In the genomic region with DNA sequence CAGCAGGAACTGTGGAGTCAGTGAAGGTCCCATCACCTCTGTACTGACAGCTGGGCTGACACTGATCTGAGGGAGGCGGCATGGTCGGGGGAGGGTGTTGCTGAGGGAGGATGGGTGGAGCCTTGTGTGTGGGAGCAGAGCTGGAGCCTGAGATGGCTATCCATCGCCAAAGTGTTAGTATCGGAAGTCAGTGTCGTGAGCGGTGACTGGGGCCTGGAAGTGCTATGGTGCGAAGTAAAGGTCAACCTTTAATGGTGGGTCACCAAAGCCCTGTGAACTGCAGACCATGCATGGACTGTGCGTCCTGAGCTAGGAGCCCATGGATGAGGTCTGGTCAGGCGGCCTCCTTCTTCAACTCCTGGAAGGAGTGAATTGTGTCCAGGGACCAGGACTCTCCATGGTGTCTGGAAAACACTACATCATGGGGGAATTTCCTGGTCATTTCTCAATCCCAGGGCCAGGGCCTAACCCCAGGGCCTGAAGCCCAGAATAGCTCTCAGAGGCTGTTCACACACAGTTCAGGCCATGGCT, we compare ENCODE assay signal across 8 mouse cellular contexts. TPM values are rescaled to one million over a fixed set of nuclear protein-coding genes. Genes with fewer than 3 reads are reported as not detected.
DNase-seq lines count a peak whose midpoint lies in the region; ATAC-seq and TF ChIP-seq lines count a peak whose summit lies in the region.

No protein-coding gene starts in this region.

- TF ChIP-seq CTCF in hindbrain, postnatal 0 days (IDR thresholded peaks at IDR 0.05; ENCODE audit: low read depth), result no peak
- TF ChIP-seq CTCF in G1E (IDR thresholded peaks at IDR 0.05; ENCODE audit: low read depth, low read length), result no peak
- no peak for TF ChIP-seq CTCF in liver, embryonic 14.5 days (IDR thresholded peaks at IDR 0.05; ENCODE audit: low read depth)

- no peak overlapping the region for H3K4me3 ChIP-seq in hindbrain, embryonic 12.5 days
- no peak overlapping the region for H3K4me3 ChIP-seq in hindbrain, postnatal 0 days (ENCODE audit: low read length)
- H3K4me3 ChIP-seq in G1E (ENCODE audit: low read depth, low read length), result no peak overlapping the region; the same call in 1 of the 2 replicates
- no peak overlapping the region for H3K4me3 ChIP-seq in heart, embryonic 13.5 days
- H3K4me3 ChIP-seq in liver, embryonic 14.5 days (ENCODE audit: insufficient read depth in 1 of 2, low read depth in 2 of 2, low read length in 2 of 2), result no peak overlapping the region

- 49% methylated on average over 9 of the region's 9 CpGs for WGBS in hindbrain, embryonic 12.5 days
- 60% methylated on average over 9 of the region's 9 CpGs for WGBS in hindbrain, postnatal 0 days
- WGBS in heart, embryonic 13.5 days, result 35% methylated on average over 9 of the region's 9 CpGs
- WGBS in liver, embryonic 14.5 days (ENCODE audit: insufficient replicate concordance), result 27% methylated on average over 9 of the region's 9 CpGs

- no peaks in the 10 kb centered on the region for H3K9me3 ChIP-seq in hindbrain, embryonic 12.5 days (replicated peaks)
- no peaks in the 10 kb centered on the region for H3K9me3 ChIP-seq in hindbrain, postnatal 0 days (ENCODE audit: low read length)
- H3K9me3 ChIP-seq in G1E (replicated peaks), result no peaks in the 10 kb centered on the region
- H3K9me3 ChIP-seq in heart, embryonic 13.5 days, result no peaks in the 10 kb centered on the region
- H3K9me3 ChIP-seq in liver, embryonic 14.5 days (ENCODE audit: control insufficient read depth, low read length), result no peaks in the 10 kb centered on the region

- no peak for DNase-seq in hindbrain, postnatal 0 days (ENCODE audit: low spot score)
- DNase-seq in G1E (ENCODE audit: low spot score), result peak; percentile 47
- DNase-seq in liver, embryonic 14.5 days (ENCODE audit: low read depth in 3 of 3, low spot score in 3 of 3), result no peak
- no peak for DNase-seq in right cerebral cortex, adult 2 months (ENCODE audit: low spot score in 2 of 2)
- no peak for DNase-seq in spleen, postnatal 10 days (ENCODE audit: low spot score in 2 of 2)

- peak overlapping the region; percentile 7; the same call in 1 of the 2 replicates for H3K27ac ChIP-seq in hindbrain, embryonic 12.5 days
- H3K27ac ChIP-seq in hindbrain, postnatal 0 days, result no peak overlapping the region
- peak overlapping the region; percentile 25; the same call in 1 of the 2 replicates for H3K27ac ChIP-seq in heart, embryonic 13.5 days (replicated peaks)
- no peak overlapping the region for H3K27ac ChIP-seq in liver, embryonic 14.5 days

- no peak for TF ChIP-seq EP300 in liver, embryonic 14.5 days (IDR thresholded peaks at IDR 0.05; ENCODE audit: low read depth)

- H3K9ac ChIP-seq in hindbrain, embryonic 12.5 days, result no peak overlapping the region
- no peak overlapping the region for H3K9ac ChIP-seq in hindbrain, postnatal 0 days (replicated peaks; ENCODE audit: low read length)
- no peak overlapping the region for H3K9ac ChIP-seq in heart, embryonic 13.5 days
- no peak overlapping the region for H3K9ac ChIP-seq in liver, embryonic 14.5 days (replicated peaks)

- H3K36me3 ChIP-seq in hindbrain, embryonic 12.5 days, result no peaks in the 10 kb centered on the region
- no peaks in the 10 kb centered on the region for H3K36me3 ChIP-seq in hindbrain, postnatal 0 days (ENCODE audit: insufficient read depth, low read length)
- H3K36me3 ChIP-seq in G1E (replicated peaks), result no peaks in the 10 kb centered on the region
- H3K36me3 ChIP-seq in heart, embryonic 13.5 days, result no peaks in the 10 kb centered on the region
- no peaks in the 10 kb centered on the region for H3K36me3 ChIP-seq in liver, embryonic 14.5 days (replicated peaks; ENCODE audit: control insufficient read depth, insufficient read depth, low read depth)

- ATAC-seq in hindbrain, embryonic 12.5 days (ENCODE audit: low FRiP score), result no peak
- ATAC-seq in hindbrain, postnatal 0 days, result no peak
- ATAC-seq in G1E (ENCODE audit: extremely low read depth, insufficient number of reproducible peaks, low FRiP score, poor library complexity, severe bottlenecking), result peak; percentile 55
- no peak for ATAC-seq in heart, embryonic 13.5 days (ENCODE audit: extremely low read depth, insufficient number of reproducible peaks, low FRiP score, low TSS enrichment)
- ATAC-seq in liver, embryonic 14.5 days (ENCODE audit: insufficient read depth), result peak; percentile 31; the same call in 1 of the 2 replicates
- no peak for ATAC-seq in erythroid progenitor cell, adult 5-6 weeks (replicated peaks; ENCODE audit: low FRiP score, poor library complexity, severe bottlenecking)

- peaks cover 51% of the 10 kb centered on the region for H3K4me1 ChIP-seq in hindbrain, embryonic 12.5 days
- H3K4me1 ChIP-seq in hindbrain, postnatal 0 days (ENCODE audit: insufficient read depth, low read length), result no peaks in the 10 kb centered on the region
- peaks cover 60% of the 10 kb centered on the region for H3K4me1 ChIP-seq in G1E (ENCODE audit: insufficient read depth, low read depth, low read length)
- peaks cover 61% of the 10 kb centered on the region for H3K4me1 ChIP-seq in heart, embryonic 13.5 days
- peaks cover 0 to 17% of the 10 kb centered on the region in 2 experiments; a peak in 3 of 4 replicates for H3K4me1 ChIP-seq in liver, embryonic 14.5 days (replicated peaks; ENCODE audit: control insufficient read depth in 2 of 2, insufficient read depth in 2 of 2, low read length in 1 of 2)

- H3K27me3 ChIP-seq in hindbrain, embryonic 12.5 days, result peaks cover 10% of the 10 kb centered on the region; the same call in 1 of the 2 replicates
- H3K27me3 ChIP-seq in hindbrain, postnatal 0 days (ENCODE audit: insufficient read depth, low read length), result no peaks in the 10 kb centered on the region
- peaks cover 50% of the 10 kb centered on the region for H3K27me3 ChIP-seq in G1E (ENCODE audit: insufficient read depth, low read length)
- peaks cover 89% of the 10 kb centered on the region for H3K27me3 ChIP-seq in heart, embryonic 13.5 days (replicated peaks)
- no peaks in the 10 kb centered on the region; the same call in 1 of the 2 replicates for H3K27me3 ChIP-seq in liver, embryonic 14.5 days (ENCODE audit: control insufficient read depth, insufficient read depth, low read length)

- H3K4me2 ChIP-seq in hindbrain, embryonic 12.5 days (replicated peaks), result no peak overlapping the region
- H3K4me2 ChIP-seq in hindbrain, postnatal 0 days (ENCODE audit: low read depth, low read length), result no peak overlapping the region
- H3K4me2 ChIP-seq in heart, embryonic 13.5 days, result no peak overlapping the region
- H3K4me2 ChIP-seq in liver, embryonic 14.5 days (ENCODE audit: low read depth), result no peak overlapping the region

RNA-seq across cellular contexts. Expression of a gene that starts 0.7 kb away (rescaled TPM):
- polyA plus RNA-seq in hindbrain, embryonic 12.5 days (2016; fragmentation: Nextera tagmentation; extraction: Ambion mirVana), result 1.6 and 2.1 TPM in 2 replicates
- total RNA-seq in hindbrain, postnatal 0 days (2014; rRNA removed), result 0.18 and 0.21 TPM in 2 replicates
- 0.05 TPM in 2 replicates for polyA plus RNA-seq in hindbrain, postnatal 0 days (2015; fragmentation: Nextera tagmentation; extraction: Ambion mirVana)
- not detected in 2 replicates for total RNA-seq in G1E (2014; fragmentation: Nextera tagmentation)
- total RNA-seq in G1E (2017), result 3.1 and 3.5 TPM in 2 replicates
- polyA plus RNA-seq in G1E (2012), result 0.05 and 0.07 TPM in 2 replicates
- polyA plus RNA-seq in heart, embryonic 13.5 days (2015; fragmentation: Nextera tagmentation; extraction: Ambion mirVana), result 0.32 and 0.59 TPM in 2 replicates
- polyA plus RNA-seq in liver, embryonic 14.5 days (2012; rRNA removed), result 0.84 and 0.87 TPM in 2 replicates
- polyA plus RNA-seq in liver, embryonic 14.5 days (2014; fragmentation: Nextera tagmentation; extraction: Ambion mirVana), result 0.88 and 1.2 TPM in 2 replicates
- 0.36 and 6.7 TPM in 2 replicates for total RNA-seq in erythroid progenitor cell, adult 5-6 weeks (2015; ENCODE audit: low replicate concordance)
- 1.9 and 2.0 TPM in 2 replicates for total RNA-seq in erythroid progenitor cell, adult 5-6 weeks (2017; ENCODE audit: low replicate concordance)

RNA-seq across cellular contexts. Expression of a gene that starts 14.0 kb away (rescaled TPM):
- 12.1 and 13.6 TPM in 2 replicates for polyA plus RNA-seq in hindbrain, embryonic 12.5 days (2016; fragmentation: Nextera tagmentation; extraction: Ambion mirVana)
- total RNA-seq in hindbrain, postnatal 0 days (2014; rRNA removed), result 4.1 TPM in 1 of 2 replicates, not detected in the other
- polyA plus RNA-seq in hindbrain, postnatal 0 days (2015; fragmentation: Nextera tagmentation; extraction: Ambion mirVana), result 0.62 and 4.7 TPM in 2 replicates
- total RNA-seq in G1E (2014; fragmentation: Nextera tagmentation) (not detected in 2 replicates), G1E (2017) (0.23 TPM in 1 of 2 replicates, not detected in the other)
- not detected in 2 replicates for polyA plus RNA-seq in G1E (2012)
- polyA plus RNA-seq in heart, embryonic 13.5 days (2015; fragmentation: Nextera tagmentation; extraction: Ambion mirVana), result 4.5 and 4.9 TPM in 2 replicates
- 0.44 and 0.47 TPM in 2 replicates for polyA plus RNA-seq in liver, embryonic 14.5 days (2012; rRNA removed)
- not detected in 2 replicates for polyA plus RNA-seq in liver, embryonic 14.5 days (2014; fragmentation: Nextera tagmentation; extraction: Ambion mirVana)
- not detected in 2 replicates for total RNA-seq in erythroid progenitor cell, adult 5-6 weeks (2015; ENCODE audit: low replicate concordance)
- not detected in 2 replicates for total RNA-seq in erythroid progenitor cell, adult 5-6 weeks (2017; ENCODE audit: low replicate concordance)

RNA-seq across cellular contexts. Expression of a gene that starts 18.4 kb away (rescaled TPM):
- polyA plus RNA-seq in hindbrain, embryonic 12.5 days (2016; fragmentation: Nextera tagmentation; extraction: Ambion mirVana), result 185 and 210 TPM in 2 replicates
- total RNA-seq in hindbrain, postnatal 0 days (2014; rRNA removed), result 1,865 and 2,018 TPM in 2 replicates
- polyA plus RNA-seq in hindbrain, postnatal 0 days (2015; fragmentation: Nextera tagmentation; extraction: Ambion mirVana), result 435 and 441 TPM in 2 replicates
- total RNA-seq in G1E (2014; fragmentation: Nextera tagmentation) (157 and 166 TPM in 2 replicates), G1E (2017) (313 and 344 TPM in 2 replicates)
- polyA plus RNA-seq in G1E (2012), result 792 and 815 TPM in 2 replicates
- polyA plus RNA-seq in heart, embryonic 13.5 days (2015; fragmentation: Nextera tagmentation; extraction: Ambion mirVana), result 85.5 and 101 TPM in 2 replicates
- polyA plus RNA-seq in liver, embryonic 14.5 days (2012; rRNA removed), result 72.2 and 90.3 TPM in 2 replicates
- 115 and 122 TPM in 2 replicates for polyA plus RNA-seq in liver, embryonic 14.5 days (2014; fragmentation: Nextera tagmentation; extraction: Ambion mirVana)
- 131 and 141 TPM in 2 replicates for total RNA-seq in erythroid progenitor cell, adult 5-6 weeks (2015; ENCODE audit: low replicate concordance)
- 258 and 325 TPM in 2 replicates for total RNA-seq in erythroid progenitor cell, adult 5-6 weeks (2017; ENCODE audit: low replicate concordance)

RNA-seq across cellular contexts. Expression of a gene that starts 30.4 kb away (rescaled TPM):
- polyA plus RNA-seq in hindbrain, embryonic 12.5 days (2016; fragmentation: Nextera tagmentation; extraction: Ambion mirVana), result 9.0 and 10.4 TPM in 2 replicates
- total RNA-seq in hindbrain, postnatal 0 days (2014; rRNA removed), result 85.9 and 95.6 TPM in 2 replicates
- 7.2 TPM in 2 replicates for polyA plus RNA-seq in hindbrain, postnatal 0 days (2015; fragmentation: Nextera tagmentation; extraction: Ambion mirVana)
- total RNA-seq in G1E (2014; fragmentation: Nextera tagmentation) (0.30 TPM in 1 of 2 replicates, not detected in the other), G1E (2017) (0.05 and 0.12 TPM in 2 replicates)
- polyA plus RNA-seq in G1E (2012), result 0.28 and 0.30 TPM in 2 replicates
- polyA plus RNA-seq in heart, embryonic 13.5 days (2015; fragmentation: Nextera tagmentation; extraction: Ambion mirVana), result 4.6 and 4.7 TPM in 2 replicates
- polyA plus RNA-seq in liver, embryonic 14.5 days (2012; rRNA removed), result 0.68 and 0.92 TPM in 2 replicates
- polyA plus RNA-seq in liver, embryonic 14.5 days (2014; fragmentation: Nextera tagmentation; extraction: Ambion mirVana), result 0.09 and 0.14 TPM in 2 replicates
- total RNA-seq in erythroid progenitor cell, adult 5-6 weeks (2015; ENCODE audit: low replicate concordance), result not detected in 2 replicates
- not detected in 2 replicates for total RNA-seq in erythroid progenitor cell, adult 5-6 weeks (2017; ENCODE audit: low replicate concordance)

RNA-seq across cellular contexts. Expression of a gene that starts 38.9 kb away (rescaled TPM):
- 55.6 and 60.3 TPM in 2 replicates for polyA plus RNA-seq in hindbrain, embryonic 12.5 days (2016; fragmentation: Nextera tagmentation; extraction: Ambion mirVana)
- total RNA-seq in hindbrain, postnatal 0 days (2014; rRNA removed), result 106 and 118 TPM in 2 replicates
- polyA plus RNA-seq in hindbrain, postnatal 0 days (2015; fragmentation: Nextera tagmentation; extraction: Ambion mirVana), result 138 and 139 TPM in 2 replicates
- total RNA-seq in G1E (2014; fragmentation: Nextera tagmentation), result not detected in 2 replicates
- 0.06 and 0.22 TPM in 2 replicates for total RNA-seq in G1E (2017)
- not detected in 2 replicates for polyA plus RNA-seq in G1E (2012)
- polyA plus RNA-seq in heart, embryonic 13.5 days (2015; fragmentation: Nextera tagmentation; extraction: Ambion mirVana), result 4.0 and 4.1 TPM in 2 replicates
- 0.04 and 0.08 TPM in 2 replicates for polyA plus RNA-seq in liver, embryonic 14.5 days (2012; rRNA removed)
- 0.08 and 0.14 TPM in 2 replicates for polyA plus RNA-seq in liver, embryonic 14.5 days (2014; fragmentation: Nextera tagmentation; extraction: Ambion mirVana)
- total RNA-seq in erythroid progenitor cell, adult 5-6 weeks (2015; ENCODE audit: low replicate concordance), result not detected in 2 replicates
- not detected in 2 replicates for total RNA-seq in erythroid progenitor cell, adult 5-6 weeks (2017; ENCODE audit: low replicate concordance)

Comparison
In these comparisons a context has a peak if more than half of its experiments do, and no peak if none do; other contexts are left out.
1. H3K27ac ChIP-seq: peak in hindbrain, embryonic 12.5 days (single experiment) and heart, embryonic 13.5 days (single experiment); none in hindbrain, postnatal 0 days (single experiment) and liver, embryonic 14.5 days (single experiment).
2. ATAC-seq: peak in G1E (single experiment) and liver, embryonic 14.5 days (single experiment); none in hindbrain, embryonic 12.5 days (single experiment), hindbrain, postnatal 0 days (single experiment), heart, embryonic 13.5 days (single experiment) and erythroid progenitor cell, adult 5-6 weeks (single experiment).